Mouse (Mus musculus): Measurements from ENCODE around the gene Shc4. TPM values are rescaled to one million over a fixed set of nuclear protein-coding genes. Genes with fewer than 3 reads are reported as not detected.

The Shc4 gene
- polyA plus RNA-seq, 1 experiment, result 0.34 TPM

GRCm38 (mm10) chr2:125577670-125578069 is 146.3 kb downstream of the Shc4 start:
- peaks cover 4% of the 10 kb centered on the region for H3K79me3 ChIP-seq (ENCODE audit: low read depth)
- H3K36me3 ChIP-seq (ENCODE audit: control insufficient read depth, insufficient read depth), result peaks cover 70% of the 10 kb centered on the region

More at GRCm38 (mm10) chr2:125577670-125578069, 146.3 kb downstream of the Shc4 start:
- TF ChIP-seq MYOD1 (IDR thresholded peaks at IDR 0.05; ENCODE audit: control insufficient read depth, insufficient read length, low read depth), result no peak
- no peak for TF ChIP-seq CTCF (IDR thresholded peaks at IDR 0.05; ENCODE audit: control insufficient read depth, insufficient read depth, insufficient read length)
- no peak for TF ChIP-seq MYOG (IDR thresholded peaks at IDR 0.05; ENCODE audit: control insufficient read depth, extremely low read depth, insufficient read length)
- no peak for TF ChIP-seq FOSL1 (IDR thresholded peaks at IDR 0.05; ENCODE audit: insufficient read depth, low read length, poor library complexity, severe bottlenecking)
- TF ChIP-seq MAX (IDR thresholded peaks at IDR 0.05), result no peak
- no peak for TF ChIP-seq USF1 (IDR thresholded peaks at IDR 0.05; ENCODE audit: low read depth)
- TF ChIP-seq CEBPB (IDR thresholded peaks at IDR 0.05; ENCODE audit: low read depth), result no peak
- no peak overlapping the region for H3ac ChIP-seq (ENCODE audit: control insufficient read depth, insufficient read length, low read depth)
- no peaks in the 10 kb centered on the region for H3K27me3 ChIP-seq (ENCODE audit: control insufficient read depth, insufficient read depth, insufficient read length)
- no peaks in the 10 kb centered on the region for H3K79me2 ChIP-seq (ENCODE audit: control insufficient read depth, insufficient read depth)
- H3K4me3 ChIP-seq (ENCODE audit: insufficient read depth, poor library complexity, severe bottlenecking), result no peak overlapping the region

Other genes starting within 250 kb of the Shc4 start
- gene Gm9913, start 219.1 kb downstream of the Shc4 start, polyA plus RNA-seq (2012; fragmentation: generic; extraction: Trizol), result 0.09 TPM
- gene Fbn1, start 216.2 kb downstream of the Shc4 start, polyA plus RNA-seq (2012; fragmentation: generic; extraction: Trizol), result 14.8 TPM
- gene Cep152, start 99.0 kb downstream of the Shc4 start, polyA plus RNA-seq (2012; fragmentation: generic; extraction: Trizol), result 1.8 TPM
- gene Eid1, start 51.1 kb downstream of the Shc4 start, polyA plus RNA-seq (2012; fragmentation: generic; extraction: Trizol), result 16.5 TPM
- 5.7 TPM for gene Secisbp2l, start 58.7 kb upstream of the Shc4 start, polyA plus RNA-seq (2012; fragmentation: generic; extraction: Trizol)
- 21.2 TPM for gene Galk2, start 135.0 kb upstream of the Shc4 start, polyA plus RNA-seq (2012; fragmentation: generic; extraction: Trizol)
- gene Cops2, start 135.0 kb upstream of the Shc4 start, polyA plus RNA-seq (2012; fragmentation: generic; extraction: Trizol), result 52.7 TPM